Mouse (Mus musculus) heart, embryonic 11.5 days (tissue): Measurements from ENCODE around the gene Gm42372. TPM values are rescaled to one million over a fixed set of nuclear protein-coding genes. Genes with fewer than 3 reads are reported as not detected.

Source experiments
- ATAC-seq: fragments of 200-750 bp; cut with Nextera tagmentation; replicated peaks from 2 replicates; pipeline ENCODE4 v1.8.0; 2017; ENCODE audit warnings: moderate library complexity; ENCODE audit not compliant: insufficient number of reproducible peaks, low FRiP score, low TSS enrichment
- H3K27ac ChIP-seq: fragments of 300-500 bp; sonication (generic); 2 replicates; pipeline ENCODE4 v1.5.1; 2014; ENCODE audit warnings: mild to moderate bottlenecking, low read depth, low read length
- H3K27me3 ChIP-seq: fragments of 300-500 bp; sonication (generic); 2 replicates; pipeline ENCODE4 v1.6.1; 2014; ENCODE audit warnings: mild to moderate bottlenecking, low read length, mixed read lengths; ENCODE audit not compliant: control insufficient read depth, insufficient read depth
- H3K36me3 ChIP-seq: fragments of 300-500 bp; sonication (generic); 2 replicates; pipeline ENCODE4 v1.6.1; 2014; ENCODE audit warnings: mild to moderate bottlenecking, low read length, moderate library complexity, mixed read lengths; ENCODE audit not compliant: control insufficient read depth, insufficient read depth
- H3K4me1 ChIP-seq: fragments of 300-500 bp; sonication (generic); 2 replicates; pipeline ENCODE4 v1.6.1; 2014; ENCODE audit warnings: low read length; ENCODE audit not compliant: control insufficient read depth, insufficient read depth
- H3K4me2 ChIP-seq: fragments of 300-500 bp; sonication (generic); 2 replicates; pipeline ENCODE4 v1.6.1; 2014; ENCODE audit warnings: mild to moderate bottlenecking, moderate library complexity
- H3K4me3 ChIP-seq: fragments of 300-500 bp; sonication (generic); 2 replicates; pipeline ENCODE4 v1.5.1; 2014; ENCODE audit warnings: low read depth, low read length
- H3K9ac ChIP-seq: fragments of 300-500 bp; sonication (generic); 2 replicates; pipeline ENCODE4 v1.6.1; 2014; ENCODE audit warnings: mild to moderate bottlenecking, low read depth, low read length, moderate library complexity
- H3K9me3 ChIP-seq: fragments of 300-500 bp; sonication (generic); replicated peaks from 2 replicates; pipeline ENCODE4 v1.6.1; 2016; ENCODE audit warnings: low read length; ENCODE audit not compliant: control insufficient read depth
- WGBS: fragments of 180-500 bp; shearing (Covaris S2); extraction: QIAGEN DNeasy Blood & Tissue Kit; methylation state at CpG from one replicate; pipeline ENCODE4 v1.1.7; 2014; ENCODE audit not compliant: insufficient replicate concordance; 5-methylcytosine and 5-hydroxymethylcytosine counted together
- polyA plus RNA-seq: library from polyadenylated mRNA; unstranded; fragments of >200 nt; fragmentation: Nextera tagmentation; extraction: Ambion mirVana; gene quantifications from 2 replicates; pipeline ENCODE4 v1.2.1, GENCODE M21; 2014

Gene Gm42372
- polyA plus RNA-seq, 1 experiment from 2014 or later = 0.20 TPM

DNA sequence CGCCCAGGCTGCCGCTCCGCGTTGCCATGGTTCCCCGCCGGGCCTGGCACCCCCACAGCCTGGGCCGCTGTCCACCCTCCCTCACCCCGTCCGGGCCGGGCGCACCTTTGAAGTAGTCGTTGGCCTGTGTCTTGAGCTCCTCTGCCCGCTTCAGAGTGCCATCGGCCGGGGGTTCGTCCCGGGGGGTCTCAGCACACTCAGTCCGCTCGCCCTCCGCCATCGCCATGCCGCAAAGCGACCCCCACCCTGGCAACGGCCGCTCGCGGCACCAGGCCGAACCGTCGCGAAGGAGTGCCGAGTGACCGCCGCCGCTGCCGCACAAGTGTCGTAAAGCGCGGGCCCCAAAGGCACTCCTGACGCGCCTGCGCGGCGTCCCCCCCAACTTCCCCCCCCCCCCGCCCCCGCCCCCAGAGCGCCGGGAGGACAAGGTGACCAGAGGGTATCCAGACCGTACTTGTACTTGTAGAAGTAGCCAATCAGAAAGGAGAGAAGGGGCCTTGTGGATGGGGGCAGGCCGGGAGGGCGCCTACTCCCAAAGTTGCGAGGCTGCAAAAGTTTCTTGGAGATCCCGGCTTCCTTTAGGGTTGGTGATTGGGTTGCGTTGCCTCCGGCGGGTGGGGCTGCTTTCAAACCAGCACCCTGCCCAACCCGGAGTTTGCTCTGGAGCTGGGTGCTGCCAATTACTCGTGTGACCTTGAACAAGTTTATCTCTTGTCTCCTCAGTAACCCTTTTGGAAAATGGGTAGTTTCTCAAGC, 44.9 kb downstream of the Gm42372 start, which contains the start of gene Ppp5c:
TSS of gene Ppp5c (minus strand) at position 337 of the 756 bp plus-strand sequence.
- H3K36me3 ChIP-seq = peaks cover 4% of the 10 kb centered on the region; the same call in 1 of the 2 replicates
- WGBS = under 1% methylated on average over 56 of the region's 58 CpGs

DNA sequence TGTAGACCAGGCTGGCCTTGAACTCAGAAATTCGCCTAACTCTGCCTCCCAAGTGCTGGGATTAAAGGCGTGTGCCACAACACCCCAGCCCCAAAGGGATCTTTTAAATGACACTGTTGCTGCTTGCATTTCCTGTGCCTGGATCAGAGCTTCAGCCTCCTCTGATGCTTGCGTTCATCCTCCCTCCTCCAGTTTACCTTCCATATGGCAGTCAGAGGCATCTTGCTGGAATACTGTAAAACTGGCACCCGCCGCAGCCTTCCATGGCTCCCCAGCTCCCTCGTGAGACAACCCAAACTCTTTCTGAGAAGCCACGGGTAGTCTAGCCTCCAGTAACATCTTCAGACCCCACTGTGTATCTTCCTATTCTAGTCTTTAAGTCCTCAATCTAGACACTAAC, 46.0 kb downstream of the Gm42372 start:
- ATAC-seq = no peak

More for the DNA sequence above, 44.9 kb downstream of the Gm42372 start, which contains the start of gene Ppp5c:
- Histone ChIP-seq H3K4me2 (peak within 1 kb of the TSS; percentile 77), H3K4me1 (peaks cover 43% of the 10 kb centered on the region), H3K9ac (peak within 1 kb of the TSS; percentile 82), H3K27me3 (no peaks in the 10 kb centered on the region), H3K4me3 (peak within 1 kb of the TSS; percentile 88), H3K27ac (peak within 1 kb of the TSS; percentile 65), H3K9me3 (no peaks in the 10 kb centered on the region)
- peak; percentile 82 for ATAC-seq

DNA sequence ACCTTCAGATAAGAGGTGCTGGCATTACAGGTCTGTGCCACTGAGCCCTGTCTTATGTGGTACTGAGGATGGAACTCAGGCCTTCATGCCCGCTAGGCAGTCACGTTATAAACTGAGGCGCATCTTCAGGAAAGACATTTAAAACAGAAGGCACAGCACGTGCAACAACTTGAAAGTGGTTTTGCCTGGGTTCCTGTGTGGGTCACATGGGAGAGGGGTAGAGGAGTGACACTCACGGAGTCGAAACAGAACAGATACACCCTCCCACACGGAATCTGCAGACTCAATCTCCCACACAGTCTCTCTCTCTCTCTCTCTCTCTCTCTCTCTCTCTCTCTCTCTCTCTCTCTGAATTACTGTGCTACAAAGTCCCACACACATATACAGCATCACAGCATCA, 47.4 kb downstream of the Gm42372 start:
- Histone ChIP-seq H3K27me3 (no peaks in the 10 kb centered on the region), H3K4me2 (no peak overlapping the region), H3K9me3 (no peaks in the 10 kb centered on the region), H3K27ac (no peak overlapping the region), H3K36me3 (peaks cover 26% of the 10 kb centered on the region), H3K4me3 (no peak overlapping the region), H3K9ac (no peak overlapping the region), H3K4me1 (peaks cover 18% of the 10 kb centered on the region)
- WGBS = 79% methylated on average over 7 of the region's 7 CpGs
- no peak for ATAC-seq

More for the DNA sequence above, 46.0 kb downstream of the Gm42372 start:
- Histone ChIP-seq H3K27ac (no peak overlapping the region), H3K27me3 (no peaks in the 10 kb centered on the region), H3K36me3 (peaks cover 14% of the 10 kb centered on the region), H3K9me3 (no peaks in the 10 kb centered on the region), H3K9ac (no peak overlapping the region), H3K4me1 (peaks cover 32% of the 10 kb centered on the region), H3K4me2 (no peak overlapping the region), H3K4me3 (no peak overlapping the region)
- 75% methylated on average over 7 of the region's 7 CpGs for WGBS

Other genes with a start within 250 kb of the Gm42372 start
- 256 TPM in 2 replicates for gene Ap2s1, start 244.7 kb upstream of the Gm42372 start, polyA plus RNA-seq
- 26.9 and 30.1 TPM in 2 replicates for gene Slc1a5, start 201.7 kb upstream of the Gm42372 start, polyA plus RNA-seq
- gene Strn4, start 167.2 kb upstream of the Gm42372 start, polyA plus RNA-seq = 81.4 and 86.8 TPM in 2 replicates
- gene Fkrp, start 166.4 kb upstream of the Gm42372 start, polyA plus RNA-seq = 25.6 and 27.7 TPM in 2 replicates
- gene Prkd2, start 140.2 kb upstream of the Gm42372 start, polyA plus RNA-seq = 10.8 and 11.6 TPM in 2 replicates
- 9.5 and 10.6 TPM in 2 replicates for gene Dact3, start 107.8 kb upstream of the Gm42372 start, polyA plus RNA-seq
- gene Gng8, start 91.3 kb upstream of the Gm42372 start, polyA plus RNA-seq = 3.5 and 4.2 TPM in 2 replicates
- gene Ptgir, start 76.6 kb upstream of the Gm42372 start, polyA plus RNA-seq = 0.19 and 0.34 TPM in 2 replicates
- 150 and 156 TPM in 2 replicates for gene Calm3, start 59.0 kb upstream of the Gm42372 start, polyA plus RNA-seq
- 1.5 and 2.0 TPM in 2 replicates for gene Pnmal2, start 38.4 kb upstream of the Gm42372 start, polyA plus RNA-seq
- 0.18 and 0.46 TPM in 2 replicates for gene Pnmal1, start 23.4 kb upstream of the Gm42372 start, polyA plus RNA-seq
- 22.6 and 36.1 TPM in 2 replicates for gene Ccdc8, start 9.6 kb downstream of the Gm42372 start, polyA plus RNA-seq
- gene Ppp5c, start 44.8 kb downstream of the Gm42372 start, polyA plus RNA-seq = 87.0 and 95.3 TPM in 2 replicates
- 31.6 and 37.2 TPM in 2 replicates for gene Hif3a, start 79.3 kb downstream of the Gm42372 start, polyA plus RNA-seq
- gene Psg16, start 91.0 kb downstream of the Gm42372 start, polyA plus RNA-seq = 0.06 and 0.09 TPM in 2 replicates
- gene Ceacam3, start 167.2 kb downstream of the Gm42372 start, polyA plus RNA-seq = not detected in 2 replicates
- not detected in 2 replicates for gene Psg29, start 220.4 kb downstream of the Gm42372 start, polyA plus RNA-seq